10 mouse cellular contexts compared by ENCODE assay signal in genomic region chr1:188363548-188363947, GRCm38 (mm10).
DNase-seq lines count a peak whose midpoint lies in the region; ATAC-seq and TF ChIP-seq lines count a peak whose summit lies in the region.
"Had no signal": no experiment of that assay in that cellular context is flagged by ENCODE, and none has a peak within 500 bp of the region (broad histone marks: within the 10 kb centered on the region; RNA-seq: fewer than 3 reads in every experiment).

No protein-coding gene starts in this region.

- TF ChIP-seq POLR2A in heart, adult 2 months (IDR thresholded peaks at IDR 0.05; ENCODE audit: insufficient read depth, low read depth, low read length), result no peak

- ATAC-seq in heart, embryonic 12.5 days (ENCODE audit: insufficient number of reproducible peaks, low FRiP score), result no peak
- ATAC-seq in midbrain, postnatal 0 days (ENCODE audit: low FRiP score), result no peak
- ATAC-seq in midbrain, embryonic 13.5 days, result no peak
- no peak for ATAC-seq in intestine, embryonic 15.5 days

- TF ChIP-seq CTCF in heart, adult 2 months (IDR thresholded peaks at IDR 0.05), result no peak
- no peak for TF ChIP-seq CTCF in midbrain, postnatal 0 days (IDR thresholded peaks at IDR 0.05)

- no peaks in the 10 kb centered on the region for H3K79me2 ChIP-seq in heart, adult 2 months (replicated peaks; ENCODE audit: control insufficient read depth, insufficient read depth, low read length)

- no peak overlapping the region for H3K27ac ChIP-seq in heart, adult 2 months
- H3K27ac ChIP-seq in heart, embryonic 12.5 days (ENCODE audit: poor library complexity, severe bottlenecking), result no peak overlapping the region
- H3K27ac ChIP-seq in midbrain, postnatal 0 days (ENCODE audit: low read depth, low read length), result no peak overlapping the region
- H3K27ac ChIP-seq in midbrain, embryonic 13.5 days, result no peak overlapping the region
- H3K27ac ChIP-seq in intestine, embryonic 15.5 days, result no peak overlapping the region
- H3K27ac ChIP-seq: neural tube, embryonic 15.5 days; stomach, embryonic 15.5 days had no signal

- no peak for TF ChIP-seq EP300 in heart, adult 2 months (IDR thresholded peaks at IDR 0.05; ENCODE audit: insufficient read depth, low read depth, low read length)

- DNase-seq in heart, adult 2 months, result peak; percentile 30 to 46
- DNase-seq in midbrain, postnatal 0 days (ENCODE audit: low spot score), result peak; percentile 24
- peak; percentile 58 for DNase-seq in fibroblast of lung, adult 2 months (ENCODE audit: low read depth)
- DNase-seq in right cerebral cortex, postnatal 4 days, result peak; percentile 14
- no peak for DNase-seq in frontal cortex, postnatal 14 days (ENCODE audit: low spot score in 2 of 2)

- intact Hi-C loops in heart, adult 2 months (cut with DNase I), result no loop called here

- WGBS in heart, adult 2 months, result 72% methylated on average over 3 of the region's 3 CpGs
- 62% methylated on average over 3 of the region's 3 CpGs for WGBS in heart, embryonic 12.5 days
- 92% methylated on average over 3 of the region's 3 CpGs for WGBS in midbrain, postnatal 0 days
- 91% methylated on average over 3 of the region's 3 CpGs for WGBS in midbrain, embryonic 13.5 days
- 76% methylated on average over 3 of the region's 3 CpGs for WGBS in intestine, embryonic 15.5 days

- H3K9me3 ChIP-seq in heart, embryonic 12.5 days (replicated peaks), result no peaks in the 10 kb centered on the region; the same call in 1 of the 2 replicates
- H3K9me3 ChIP-seq in midbrain, postnatal 0 days (ENCODE audit: low read length), result no peaks in the 10 kb centered on the region
- H3K9me3 ChIP-seq in midbrain, embryonic 13.5 days, result no peaks in the 10 kb centered on the region
- no peaks in the 10 kb centered on the region for H3K9me3 ChIP-seq in intestine, embryonic 15.5 days
- H3K9me3 ChIP-seq: neural tube, embryonic 15.5 days; stomach, embryonic 15.5 days had no signal

- H3K36me3 ChIP-seq in heart, adult 2 months (ENCODE audit: control insufficient read depth, insufficient read depth, low read length), result no peaks in the 10 kb centered on the region
- H3K36me3 ChIP-seq in heart, embryonic 12.5 days, result no peaks in the 10 kb centered on the region
- no peaks in the 10 kb centered on the region for H3K36me3 ChIP-seq in midbrain, postnatal 0 days (ENCODE audit: insufficient read depth, low read length)
- H3K36me3 ChIP-seq in midbrain, embryonic 13.5 days, result no peaks in the 10 kb centered on the region
- no peaks in the 10 kb centered on the region for H3K36me3 ChIP-seq in intestine, embryonic 15.5 days
- H3K36me3 ChIP-seq: neural tube, embryonic 15.5 days; stomach, embryonic 15.5 days had no signal

- no peak overlapping the region for H3K4me3 ChIP-seq in heart, adult 2 months
- H3K4me3 ChIP-seq in heart, embryonic 12.5 days, result no peak overlapping the region
- no peak overlapping the region for H3K4me3 ChIP-seq in midbrain, postnatal 0 days (ENCODE audit: low read depth, low read length)
- no peak overlapping the region for H3K4me3 ChIP-seq in midbrain, embryonic 13.5 days (replicated peaks)
- H3K4me3 ChIP-seq in intestine, embryonic 15.5 days (replicated peaks), result no peak overlapping the region
- H3K4me3 ChIP-seq: neural tube, embryonic 15.5 days; stomach, embryonic 15.5 days had no signal

- no peak overlapping the region for H3K4me2 ChIP-seq in heart, embryonic 12.5 days
- H3K4me2 ChIP-seq in midbrain, postnatal 0 days (ENCODE audit: low read depth, low read length, poor library complexity, severe bottlenecking), result no peak overlapping the region
- H3K4me2 ChIP-seq in midbrain, embryonic 13.5 days (replicated peaks), result no peak overlapping the region
- no peak overlapping the region for H3K4me2 ChIP-seq in intestine, embryonic 15.5 days (replicated peaks)
- H3K4me2 ChIP-seq: neural tube, embryonic 15.5 days; stomach, embryonic 15.5 days had no signal

- no peaks in the 10 kb centered on the region for H3K27me3 ChIP-seq in heart, adult 2 months (ENCODE audit: control insufficient read depth, insufficient read depth, low read length)
- H3K27me3 ChIP-seq in heart, embryonic 12.5 days (replicated peaks), result no peaks in the 10 kb centered on the region
- no peaks in the 10 kb centered on the region for H3K27me3 ChIP-seq in midbrain, postnatal 0 days (ENCODE audit: insufficient read depth, low read length)
- H3K27me3 ChIP-seq in midbrain, embryonic 13.5 days, result no peaks in the 10 kb centered on the region
- H3K27me3 ChIP-seq in intestine, embryonic 15.5 days (replicated peaks), result no peaks in the 10 kb centered on the region
- H3K27me3 ChIP-seq: neural tube, embryonic 15.5 days; stomach, embryonic 15.5 days had no signal

- H3K9ac ChIP-seq in heart, adult 2 months (ENCODE audit: low read depth, low read length), result no peak overlapping the region
- no peak overlapping the region for H3K9ac ChIP-seq in heart, embryonic 12.5 days
- H3K9ac ChIP-seq in midbrain, postnatal 0 days (replicated peaks; ENCODE audit: low read length, poor library complexity, severe bottlenecking), result no peak overlapping the region
- no peak overlapping the region for H3K9ac ChIP-seq in midbrain, embryonic 13.5 days (replicated peaks)
- H3K9ac ChIP-seq in intestine, embryonic 15.5 days, result no peak overlapping the region
- H3K9ac ChIP-seq: neural tube, embryonic 15.5 days; stomach, embryonic 15.5 days had no signal

- no peaks in the 10 kb centered on the region for H3K4me1 ChIP-seq in heart, adult 2 months (ENCODE audit: control insufficient read depth, insufficient read depth, low read length)
- H3K4me1 ChIP-seq in heart, embryonic 12.5 days (replicated peaks), result no peaks in the 10 kb centered on the region
- no peaks in the 10 kb centered on the region for H3K4me1 ChIP-seq in midbrain, postnatal 0 days (ENCODE audit: insufficient read depth, low read length)
- no peaks in the 10 kb centered on the region for H3K4me1 ChIP-seq in midbrain, embryonic 13.5 days (replicated peaks)
- no peaks in the 10 kb centered on the region for H3K4me1 ChIP-seq in intestine, embryonic 15.5 days (replicated peaks)
- H3K4me1 ChIP-seq: neural tube, embryonic 15.5 days; stomach, embryonic 15.5 days had no signal

Comparison
In these comparisons a context has a peak if more than half of its experiments do, and no peak if none do; other contexts are left out.
1. DNase-seq: peak in heart, adult 2 months (2 of 2), midbrain, postnatal 0 days (single experiment), fibroblast of lung, adult 2 months (single experiment) and right cerebral cortex, postnatal 4 days (single experiment); none in frontal cortex, postnatal 14 days (0 of 2).